Mouse (Mus musculus): ENCODE results near the gene Ubxn6. TPM values are rescaled to one million over a fixed set of nuclear protein-coding genes. Genes with fewer than 3 reads are reported as not detected.

Gene Ubxn6
- polyA plus RNA-seq (2014; fragmentation: Nextera tagmentation; extraction: Ambion mirVana) = 41.3 and 42.5 TPM in 2 replicates

- H3K36me3 ChIP-seq (ENCODE audit: control insufficient read depth, insufficient read depth, low read length) = peaks cover 34% of the 10 kb centered on the region
- H3K4me2 ChIP-seq (ENCODE audit: low read length) = peak within 1 kb of the TSS; percentile 73
- no peaks in the 10 kb centered on the region for H3K27me3 ChIP-seq (ENCODE audit: control insufficient read depth, insufficient read depth, low read length)
- H3K9ac ChIP-seq (ENCODE audit: low read length) = peak within 1 kb of the TSS; percentile 81
- peaks cover 10 to 11% of the 10 kb centered on the region in 2 experiments for H3K4me1 ChIP-seq (ENCODE audit: control insufficient read depth in 2 of 2, insufficient read depth in 2 of 2, low read length in 2 of 2)
- ATAC-seq (ENCODE audit: insufficient number of reproducible peaks, insufficient read depth, low FRiP score, low read depth) = peak; percentile 20; the same call in 1 of the 2 replicates
- WGBS = under 1% methylated on average over 35 of the region's 35 CpGs
- no peaks in the 10 kb centered on the region for H3K9me3 ChIP-seq (ENCODE audit: control insufficient read depth, low read length)
- peak within 1 kb of the TSS; percentile 80 to 88 for H3K4me3 ChIP-seq (ENCODE audit: control insufficient read depth in 1 of 2, insufficient read depth in 1 of 2, low read depth in 1 of 2, low read length in 2 of 2)
- H3K27ac ChIP-seq (replicated peaks in 1 of 2; ENCODE audit: control insufficient read depth in 1 of 2, insufficient read depth in 1 of 2, low read depth in 2 of 2, low read length in 2 of 2) = peak within 1 kb of the TSS; percentile 94 to 95
Observed at GRCm38 (mm10) chr17:56074827-56075208, at the start of gene Ubxn6. TSS of gene Ubxn6 (minus strand) at chr17:56075028.

- Histone ChIP-seq H3K4me2 (ENCODE audit: low read length) (peak overlapping the region; percentile 88), H3K27ac (replicated peaks in 1 of 2; ENCODE audit: control insufficient read depth in 1 of 2, insufficient read depth in 1 of 2, low read depth in 2 of 2, low read length in 2 of 2) (no peak overlapping the region), H3K27me3 (ENCODE audit: control insufficient read depth, insufficient read depth, low read length) (peaks cover 62% of the 10 kb centered on the region), H3K4me1 (ENCODE audit: control insufficient read depth in 2 of 2, insufficient read depth in 2 of 2, low read length in 2 of 2) (peaks cover 13 to 18% of the 10 kb centered on the region in 2 experiments), H3K9me3 (ENCODE audit: control insufficient read depth, low read length) (peaks cover 18% of the 10 kb centered on the region), H3K9ac (ENCODE audit: low read length) (peak overlapping the region; percentile 70; the same call in 1 of the 2 replicates), H3K4me3 (ENCODE audit: control insufficient read depth in 1 of 2, insufficient read depth in 1 of 2, low read depth in 1 of 2, low read length in 2 of 2) (peak overlapping the region; percentile 48 to 49), H3K36me3 (ENCODE audit: control insufficient read depth, insufficient read depth, low read length) (no peaks in the 10 kb centered on the region)
- WGBS = 40% methylated on average over 50 of the region's 59 CpGs
- no peak for ATAC-seq (ENCODE audit: insufficient number of reproducible peaks, insufficient read depth, low FRiP score, low read depth)
Observed at GRCm38 (mm10) chr17:56123681-56124340, 49.0 kb upstream of the Ubxn6 start.

- 87% methylated on average over 12 of the region's 12 CpGs for WGBS
- Histone ChIP-seq H3K27me3 (ENCODE audit: control insufficient read depth, insufficient read depth, low read length) (peaks cover 68% of the 10 kb centered on the region), H3K4me1 (ENCODE audit: control insufficient read depth in 2 of 2, insufficient read depth in 2 of 2, low read length in 2 of 2) (peaks cover 13 to 18% of the 10 kb centered on the region in 2 experiments), H3K4me3 (ENCODE audit: control insufficient read depth in 1 of 2, insufficient read depth in 1 of 2, low read depth in 1 of 2, low read length in 2 of 2) (no peak overlapping the region), H3K4me2 (ENCODE audit: low read length) (no peak overlapping the region), H3K9ac (ENCODE audit: low read length) (no peak overlapping the region), H3K36me3 (ENCODE audit: control insufficient read depth, insufficient read depth, low read length) (no peaks in the 10 kb centered on the region), H3K27ac (replicated peaks in 1 of 2; ENCODE audit: control insufficient read depth in 1 of 2, insufficient read depth in 1 of 2, low read depth in 2 of 2, low read length in 2 of 2) (no peak overlapping the region), H3K9me3 (ENCODE audit: control insufficient read depth, low read length) (peaks cover 18% of the 10 kb centered on the region)
- no peak for ATAC-seq (ENCODE audit: insufficient number of reproducible peaks, insufficient read depth, low FRiP score, low read depth)
Observed at GRCm38 (mm10) chr17:56123161-56123560, 48.3 kb upstream of the Ubxn6 start.

GRCm38 (mm10) chr17:56121826-56122225 is 47.0 kb upstream of the Ubxn6 start, which contains the start of gene Lrg1:
TSS of gene Lrg1 (minus strand) at chr17:56122001.
- H3K9ac ChIP-seq (ENCODE audit: low read length) = no peak within 1 kb of the TSS
- peaks cover 77% of the 10 kb centered on the region for H3K27me3 ChIP-seq (ENCODE audit: control insufficient read depth, insufficient read depth, low read length)
- H3K9me3 ChIP-seq (ENCODE audit: control insufficient read depth, low read length) = peaks cover 18% of the 10 kb centered on the region
- no peak for ATAC-seq (ENCODE audit: insufficient number of reproducible peaks, insufficient read depth, low FRiP score, low read depth)
- 49% methylated on average over 2 of the region's 2 CpGs for WGBS
- H3K4me1 ChIP-seq (ENCODE audit: control insufficient read depth in 2 of 2, insufficient read depth in 2 of 2, low read length in 2 of 2) = peaks cover 17 to 23% of the 10 kb centered on the region in 2 experiments
- H3K27ac ChIP-seq (replicated peaks in 1 of 2; ENCODE audit: control insufficient read depth in 1 of 2, insufficient read depth in 1 of 2, low read depth in 2 of 2, low read length in 2 of 2) = no peak within 1 kb of the TSS
- no peaks in the 10 kb centered on the region for H3K36me3 ChIP-seq (ENCODE audit: control insufficient read depth, insufficient read depth, low read length)
- peak within 1 kb of the TSS; percentile 71; the same call in 1 of the 2 replicates for H3K4me2 ChIP-seq (ENCODE audit: low read length)
- H3K4me3 ChIP-seq (ENCODE audit: control insufficient read depth in 1 of 2, insufficient read depth in 1 of 2, low read depth in 1 of 2, low read length in 2 of 2) = 0 out of 4 replicates have a peak within 1 kb of the TSS, but pooled peaks of 1 of the 2 experiments have one; percentile 35

GRCm38 (mm10) chr17:56119981-56120880 is 45.4 kb upstream of the Ubxn6 start:
- H3K4me2 ChIP-seq (ENCODE audit: low read length) = peak overlapping the region; percentile 71
- H3K36me3 ChIP-seq (ENCODE audit: control insufficient read depth, insufficient read depth, low read length) = no peaks in the 10 kb centered on the region
- H3K27me3 ChIP-seq (ENCODE audit: control insufficient read depth, insufficient read depth, low read length) = peaks cover 80% of the 10 kb centered on the region
- no peak overlapping the region for H3K27ac ChIP-seq (replicated peaks in 1 of 2; ENCODE audit: control insufficient read depth in 1 of 2, insufficient read depth in 1 of 2, low read depth in 2 of 2, low read length in 2 of 2)
- WGBS = 4% methylated on average over 66 of the region's 66 CpGs
- peak overlapping the region; percentile 31 to 35 for H3K4me3 ChIP-seq (ENCODE audit: control insufficient read depth in 1 of 2, insufficient read depth in 1 of 2, low read depth in 1 of 2, low read length in 2 of 2)
- ATAC-seq (ENCODE audit: insufficient number of reproducible peaks, insufficient read depth, low FRiP score, low read depth) = no peak
- peak overlapping the region; percentile 46 for H3K9ac ChIP-seq (ENCODE audit: low read length)
- peaks cover 18% of the 10 kb centered on the region for H3K9me3 ChIP-seq (ENCODE audit: control insufficient read depth, low read length)
- H3K4me1 ChIP-seq (ENCODE audit: control insufficient read depth in 2 of 2, insufficient read depth in 2 of 2, low read length in 2 of 2) = peaks cover 17 to 23% of the 10 kb centered on the region in 2 experiments

GRCm38 (mm10) chr17:56119431-56119830 is 44.6 kb upstream of the Ubxn6 start:
- H3K4me2 ChIP-seq (ENCODE audit: low read length) = peak overlapping the region; percentile 71
- H3K4me1 ChIP-seq (ENCODE audit: control insufficient read depth in 2 of 2, insufficient read depth in 2 of 2, low read length in 2 of 2) = peaks cover 15 to 23% of the 10 kb centered on the region in 2 experiments
- H3K9me3 ChIP-seq (ENCODE audit: control insufficient read depth, low read length) = peaks cover 18% of the 10 kb centered on the region
- no peaks in the 10 kb centered on the region for H3K36me3 ChIP-seq (ENCODE audit: control insufficient read depth, insufficient read depth, low read length)
- H3K27ac ChIP-seq (replicated peaks in 1 of 2; ENCODE audit: control insufficient read depth in 1 of 2, insufficient read depth in 1 of 2, low read depth in 2 of 2, low read length in 2 of 2) = no peak overlapping the region
- WGBS = 38% methylated on average over 12 of the region's 12 CpGs
- peak overlapping the region in 1 of 2 experiments; percentile 35; a peak in 2 of 4 replicates for H3K4me3 ChIP-seq (ENCODE audit: control insufficient read depth in 1 of 2, insufficient read depth in 1 of 2, low read depth in 1 of 2, low read length in 2 of 2)
- ATAC-seq (ENCODE audit: insufficient number of reproducible peaks, insufficient read depth, low FRiP score, low read depth) = no peak
- peaks cover 76% of the 10 kb centered on the region for H3K27me3 ChIP-seq (ENCODE audit: control insufficient read depth, insufficient read depth, low read length)
- H3K9ac ChIP-seq (ENCODE audit: low read length) = no peak overlapping the region

GRCm38 (mm10) chr17:56117251-56117710 is 42.5 kb upstream of the Ubxn6 start, which contains the start of gene Plin5:
TSS of gene Plin5 (minus strand) at chr17:56117596.
- 2% methylated on average over 27 of the region's 27 CpGs for WGBS
- Histone ChIP-seq H3K27ac (replicated peaks in 1 of 2; ENCODE audit: control insufficient read depth in 1 of 2, insufficient read depth in 1 of 2, low read depth in 2 of 2, low read length in 2 of 2) (no peak within 1 kb of the TSS), H3K4me1 (ENCODE audit: control insufficient read depth in 2 of 2, insufficient read depth in 2 of 2, low read length in 2 of 2) (peaks cover 15 to 17% of the 10 kb centered on the region in 2 experiments), H3K36me3 (ENCODE audit: control insufficient read depth, insufficient read depth, low read length) (no peaks in the 10 kb centered on the region), H3K4me3 (ENCODE audit: control insufficient read depth in 1 of 2, insufficient read depth in 1 of 2, low read depth in 1 of 2, low read length in 2 of 2) (peak within 1 kb of the TSS; percentile 25 to 28; a peak in 3 of 4 replicates), H3K27me3 (ENCODE audit: control insufficient read depth, insufficient read depth, low read length) (peaks cover 54% of the 10 kb centered on the region), H3K9ac (ENCODE audit: low read length) (peak within 1 kb of the TSS; percentile 21; the same call in 1 of the 2 replicates), H3K9me3 (ENCODE audit: control insufficient read depth, low read length) (peaks cover 3% of the 10 kb centered on the region), H3K4me2 (ENCODE audit: low read length) (peak within 1 kb of the TSS; percentile 66)
- ATAC-seq (ENCODE audit: insufficient number of reproducible peaks, insufficient read depth, low FRiP score, low read depth) = no peak
